Mouse (Mus musculus) stomach, embryonic 16.5 days (tissue): ENCODE measurements around the gene Timm17a. TPM values are rescaled to one million over a fixed set of nuclear protein-coding genes. Genes with fewer than 3 reads are reported as not detected.

Experiments used
- ATAC-seq: fragments of 200-750 bp; cut with Nextera tagmentation; 2 replicates; pipeline ENCODE4 v1.8.0; 2017; ENCODE audit warnings: moderate number of reproducible peaks, moderate TSS enrichment; ENCODE audit not compliant: insufficient read depth, low FRiP score
- H3K27ac ChIP-seq: fragments of 300-500 bp; sonication (generic); 2 replicates; pipeline ENCODE4 v1.5.1; 2014; ENCODE audit warnings: low read length
- H3K27me3 ChIP-seq: fragments of 300-500 bp; sonication (generic); 2 replicates; pipeline ENCODE4 v1.6.1; 2014; ENCODE audit warnings: low read length, control low read depth, mixed read lengths; ENCODE audit not compliant: control insufficient read depth, insufficient read depth
- H3K36me3 ChIP-seq: fragments of 300-500 bp; sonication (generic); 2 replicates; pipeline ENCODE4 v1.6.1; 2014; ENCODE audit warnings: low read length; ENCODE audit not compliant: control insufficient read depth, insufficient read depth
- H3K4me1 ChIP-seq: fragments of 300-500 bp; sonication (generic); 2 replicates; pipeline ENCODE4 v1.6.1; 2014; ENCODE audit warnings: low read length, control low read depth, mixed read lengths; ENCODE audit not compliant: control insufficient read depth, insufficient read depth
- H3K4me2 ChIP-seq: fragments of 300-500 bp; sonication (generic); 2 replicates; pipeline ENCODE4 v1.6.1; 2014; ENCODE audit warnings: low read depth, low read length, mixed read lengths
- H3K4me3 ChIP-seq: fragments of 300-500 bp; sonication (generic); replicated peaks from 2 replicates; pipeline ENCODE4 v1.5.1; 2014; ENCODE audit warnings: mild to moderate bottlenecking, low read length
- H3K9ac ChIP-seq: fragments of 300-500 bp; sonication (generic); 2 replicates; pipeline ENCODE4 v1.6.1; 2014; ENCODE audit warnings: low read length
- H3K9me3 ChIP-seq: fragments of 300-500 bp; sonication (generic); replicated peaks from 2 replicates; pipeline ENCODE4 v1.6.1; 2016; ENCODE audit warnings: low read length, control low read depth; ENCODE audit not compliant: control insufficient read depth
- WGBS: fragments of 180-500 bp; shearing (Covaris S2); extraction: QIAGEN DNeasy Blood & Tissue Kit; methylation state at CpG from one replicate; pipeline ENCODE4 v1.1.7; 2014; 5-methylcytosine and 5-hydroxymethylcytosine counted together
- polyA plus RNA-seq: library from polyadenylated mRNA; unstranded; fragments of >200 nt; fragmentation: Nextera tagmentation; extraction: Ambion mirVana; gene quantifications from 2 replicates; pipeline ENCODE4 v1.2.1, GENCODE M21; 2015

Timm17a gene
- 194 and 219 TPM in 2 replicates for polyA plus RNA-seq

- peak; percentile 99 for ATAC-seq
- peak within 1 kb of the TSS; percentile 97 for H3K9ac ChIP-seq
- no peaks in the 10 kb centered on the region for H3K27me3 ChIP-seq
- peak within 1 kb of the TSS; percentile 79 for H3K4me2 ChIP-seq
- under 1% methylated on average over 51 of the region's 51 CpGs for WGBS
- H3K36me3 ChIP-seq: peaks cover 6% of the 10 kb centered on the region; the same call in 1 of the 2 replicates
- no peaks in the 10 kb centered on the region for H3K9me3 ChIP-seq
- peaks cover 15% of the 10 kb centered on the region for H3K4me1 ChIP-seq
- H3K4me3 ChIP-seq: peak within 1 kb of the TSS; percentile 95
- peak within 1 kb of the TSS; percentile 82 for H3K27ac ChIP-seq
Observed at GRCm38 (mm10) chr1:135313284-135314031, at the start of gene Timm17a. Gene Timm17a, minus strand, starts transcription at chr1:135313778.

GRCm38 (mm10) chr1:135362115-135362514, 48.5 kb upstream of the Timm17a start:
- Histone ChIP-seq H3K27me3 (no peaks in the 10 kb centered on the region), H3K4me1 (peaks cover 16% of the 10 kb centered on the region), H3K9me3 (0 out of 2 replicates have a peak, but pooled peaks cover 3% of the 10 kb centered on the region), H3K9ac (no peak overlapping the region), H3K36me3 (no peaks in the 10 kb centered on the region), H3K4me2 (no peak overlapping the region), H3K4me3 (no peak overlapping the region), H3K27ac (no peak overlapping the region)
- no peak for ATAC-seq

DNA sequence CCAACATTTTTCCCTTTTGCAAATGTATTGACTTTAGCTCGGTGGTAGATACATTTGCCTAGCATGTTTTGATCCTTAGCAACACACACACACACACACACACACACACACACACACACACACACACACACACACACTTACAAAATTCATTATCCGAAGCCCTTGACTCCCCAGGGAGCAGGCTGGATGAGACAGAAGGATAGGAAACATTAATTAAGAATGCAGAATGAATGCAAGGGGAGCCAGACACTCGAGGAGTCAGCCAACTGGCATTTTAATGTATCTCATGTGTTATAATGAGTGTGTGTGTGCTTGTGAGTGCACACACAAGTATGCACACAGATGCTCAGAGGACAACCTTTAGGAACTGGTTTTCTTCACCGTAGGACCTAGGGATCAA, 47.9 kb upstream of the Timm17a start:
- 82% methylated on average over 4 of the region's 4 CpGs for WGBS
- ATAC-seq: no peak

GRCm38 (mm10) chr1:135359071-135359470, 45.5 kb upstream of the Timm17a start:
- Histone ChIP-seq H3K4me3 (no peak overlapping the region), H3K9ac (no peak overlapping the region; the same call in 1 of the 2 replicates), H3K4me1 (peaks cover 16% of the 10 kb centered on the region), H3K9me3 (0 out of 2 replicates have a peak, but pooled peaks cover 3% of the 10 kb centered on the region), H3K27ac (peak overlapping the region; percentile 88), H3K4me2 (no peak overlapping the region), H3K36me3 (no peaks in the 10 kb centered on the region), H3K27me3 (no peaks in the 10 kb centered on the region)
- WGBS: 5% methylated on average over 2 of the region's 2 CpGs
- peak; percentile 91 for ATAC-seq

More for the DNA sequence above, 47.9 kb upstream of the Timm17a start:
- Histone ChIP-seq H3K9ac (no peak overlapping the region), H3K9me3 (0 out of 2 replicates have a peak, but pooled peaks cover 3% of the 10 kb centered on the region), H3K4me3 (no peak overlapping the region), H3K4me2 (no peak overlapping the region), H3K36me3 (no peaks in the 10 kb centered on the region), H3K27me3 (no peaks in the 10 kb centered on the region), H3K4me1 (peaks cover 16% of the 10 kb centered on the region), H3K27ac (no peak overlapping the region)

- H3K4me2 ChIP-seq: no peak overlapping the region
- H3K4me1 ChIP-seq: peaks cover 12% of the 10 kb centered on the region
- H3K4me3 ChIP-seq: no peak overlapping the region
- no peak overlapping the region for H3K27ac ChIP-seq
- no peak for ATAC-seq
- H3K9ac ChIP-seq: no peak overlapping the region
- no peaks in the 10 kb centered on the region for H3K9me3 ChIP-seq
- 67% methylated on average over 3 of the region's 3 CpGs for WGBS
- H3K27me3 ChIP-seq: no peaks in the 10 kb centered on the region
- no peaks in the 10 kb centered on the region for H3K36me3 ChIP-seq
Observed at GRCm38 (mm10) chr1:135351953-135352352, 38.4 kb upstream of the Timm17a start.

GRCm38 (mm10) chr1:135347498-135348169, 34.1 kb upstream of the Timm17a start:
- Histone ChIP-seq H3K9me3 (no peaks in the 10 kb centered on the region), H3K27ac (peak overlapping the region; percentile 66), H3K27me3 (no peaks in the 10 kb centered on the region), H3K4me1 (peaks cover 16% of the 10 kb centered on the region), H3K4me3 (no peak overlapping the region), H3K4me2 (no peak overlapping the region), H3K9ac (no peak overlapping the region), H3K36me3 (no peaks in the 10 kb centered on the region)
- peak; percentile 55; the same call in 1 of the 2 replicates for ATAC-seq
- 32% methylated on average over 4 of the region's 4 CpGs for WGBS

- Histone ChIP-seq H3K9ac (no peak overlapping the region), H3K4me1 (peaks cover 16% of the 10 kb centered on the region), H3K4me2 (no peak overlapping the region), H3K36me3 (no peaks in the 10 kb centered on the region), H3K27me3 (no peaks in the 10 kb centered on the region), H3K9me3 (no peaks in the 10 kb centered on the region), H3K4me3 (no peak overlapping the region), H3K27ac (peak overlapping the region; percentile 66)
- ATAC-seq: no peak
- WGBS: 65% methylated on average over 3 of the region's 3 CpGs
Observed at GRCm38 (mm10) chr1:135346891-135347290, 33.3 kb upstream of the Timm17a start.

- Histone ChIP-seq H3K4me3 (no peak overlapping the region), H3K27ac (no peak overlapping the region), H3K27me3 (no peaks in the 10 kb centered on the region), H3K36me3 (no peaks in the 10 kb centered on the region), H3K9me3 (no peaks in the 10 kb centered on the region), H3K4me1 (peaks cover 14% of the 10 kb centered on the region), H3K9ac (no peak overlapping the region), H3K4me2 (no peak overlapping the region)
- no peak for ATAC-seq
- 65% methylated on average over 4 of the region's 4 CpGs for WGBS
Observed at GRCm38 (mm10) chr1:135344026-135344425, 30.4 kb upstream of the Timm17a start.

- Histone ChIP-seq H3K36me3 (no peaks in the 10 kb centered on the region), H3K4me1 (peaks cover 4% of the 10 kb centered on the region; the same call in 1 of the 2 replicates), H3K27ac (peak overlapping the region; percentile 1; the same call in 1 of the 2 replicates), H3K27me3 (no peaks in the 10 kb centered on the region), H3K9me3 (no peaks in the 10 kb centered on the region), H3K4me2 (no peak overlapping the region), H3K9ac (no peak overlapping the region), H3K4me3 (no peak overlapping the region)
- ATAC-seq: peak; percentile 69
- 40% methylated on average over 8 of the region's 8 CpGs for WGBS
Observed at GRCm38 (mm10) chr1:135341947-135342346, 28.4 kb upstream of the Timm17a start.
